Mouse (Mus musculus): Measurements from ENCODE around the gene Zfand5.
"Not testable (repeated sequence)": the region's sequence is repeated elsewhere in the genome, so short reads cannot be mapped to it uniquely, and the experiment has no call there.

The Zfand5 gene

GRCm38 (mm10) chr19:21271741-21272654, at the start of gene Zfand5:
TSS of gene Zfand5 (plus strand) at chr19:21272278.
- DNase-seq (ENCODE audit: low spot score in 2 of 2): peak; percentile 98 to 99

DNA sequence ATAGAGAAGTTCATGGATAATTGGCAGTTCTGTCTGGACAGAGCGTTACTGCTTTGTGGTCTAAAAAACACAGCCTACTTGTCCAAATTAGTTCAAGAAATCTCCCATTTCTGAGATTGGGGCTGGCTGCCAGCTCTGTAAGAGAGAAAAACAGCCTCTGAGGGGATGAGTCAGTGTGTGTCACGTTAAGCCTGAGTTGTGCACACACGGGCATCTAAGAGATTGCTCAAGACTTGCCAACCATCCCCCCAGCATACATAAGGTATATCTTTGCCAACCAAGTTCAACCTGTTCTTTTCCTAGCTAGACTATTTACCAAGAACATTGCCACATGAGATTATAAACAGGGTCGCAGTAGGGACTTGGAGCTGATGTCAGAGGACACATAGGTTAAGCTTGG, 44.9 kb upstream of the Zfand5 start:
- no peak for DNase-seq (ENCODE audit: low spot score in 2 of 2)

DNA sequence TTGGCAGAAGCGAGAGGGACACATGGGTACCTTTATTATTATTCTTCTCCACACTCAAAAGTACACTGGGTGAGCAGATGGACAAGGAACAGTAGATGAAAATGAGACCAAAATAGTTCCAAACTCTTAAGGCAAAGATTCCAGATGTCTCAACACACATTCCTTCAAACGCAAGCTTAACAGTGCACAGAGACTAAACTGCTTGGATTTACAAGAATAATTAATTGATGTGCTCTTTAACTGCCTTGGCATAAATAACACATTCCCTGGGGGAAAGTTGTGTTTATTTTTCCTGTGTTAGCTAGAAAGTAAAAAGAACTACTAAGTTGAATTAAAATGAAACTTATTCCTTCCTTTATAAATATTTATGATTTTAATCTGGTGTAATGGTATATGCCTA, 44.3 kb upstream of the Zfand5 start:
- DNase-seq (ENCODE audit: low spot score in 2 of 2): no peak

GRCm38 (mm10) chr19:21248730-21249129, 23.3 kb upstream of the Zfand5 start:
- DNase-seq (ENCODE audit: low spot score in 2 of 2): not testable (repeated sequence)

GRCm38 (mm10) chr19:21253846-21254245, 18.2 kb upstream of the Zfand5 start:
- DNase-seq (ENCODE audit: low spot score in 2 of 2): no peak

DNA sequence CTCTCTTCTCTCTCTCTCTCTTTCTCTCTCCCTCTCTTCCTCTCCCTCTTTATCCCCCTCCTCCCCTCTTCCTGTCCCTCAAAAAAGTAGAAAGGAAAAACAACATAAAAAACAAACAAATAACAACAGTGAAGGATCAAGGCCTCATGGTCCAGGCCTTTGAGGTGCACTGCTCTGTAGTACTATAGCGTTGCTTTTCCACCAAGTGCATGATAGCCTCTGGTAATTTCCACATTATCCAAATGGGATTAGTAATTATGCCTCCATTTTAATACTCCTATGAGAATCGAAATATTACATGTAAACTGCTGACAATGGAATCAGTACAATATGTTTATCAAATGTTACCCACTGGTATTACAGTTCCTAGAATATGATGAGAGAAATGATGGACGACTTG, 16.2 kb upstream of the Zfand5 start:
- no peak for DNase-seq (ENCODE audit: low spot score in 2 of 2)

- DNase-seq (ENCODE audit: low spot score in 2 of 2): no peak
These were observed 12.6 kb upstream of the Zfand5 start for GRCm38 (mm10) chr19:21259453-21259852.

DNA sequence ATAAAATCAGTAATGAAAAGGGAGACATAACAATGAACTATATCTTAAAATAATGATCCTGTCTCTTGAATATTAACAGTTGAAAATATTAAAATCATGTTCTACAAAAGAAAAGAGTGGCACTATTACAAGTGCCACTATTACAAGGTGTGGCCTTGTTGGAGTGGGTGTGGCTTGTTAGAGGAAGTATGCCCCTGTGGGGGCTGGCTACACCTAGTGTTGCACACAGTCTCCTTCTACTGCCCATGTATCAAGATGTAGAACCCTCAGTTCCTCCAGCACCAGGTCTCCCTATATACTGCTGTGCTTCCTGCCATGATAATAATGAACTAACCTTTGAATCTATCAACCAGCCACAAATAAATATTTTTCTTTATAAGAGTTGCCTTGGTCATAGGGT, 11.8 kb upstream of the Zfand5 start:
- DNase-seq (ENCODE audit: low spot score in 2 of 2): no peak

- DNase-seq (ENCODE audit: low spot score in 2 of 2): peak in 1 of 2 experiments; percentile 19
These were observed 892 bp upstream of the Zfand5 start for GRCm38 (mm10) chr19:21271186-21271585.

GRCm38 (mm10) chr19:21272655-21273284, 692 bp downstream of the Zfand5 start:
- DNase-seq (ENCODE audit: low spot score in 2 of 2): peak; percentile 45 to 69

DNA sequence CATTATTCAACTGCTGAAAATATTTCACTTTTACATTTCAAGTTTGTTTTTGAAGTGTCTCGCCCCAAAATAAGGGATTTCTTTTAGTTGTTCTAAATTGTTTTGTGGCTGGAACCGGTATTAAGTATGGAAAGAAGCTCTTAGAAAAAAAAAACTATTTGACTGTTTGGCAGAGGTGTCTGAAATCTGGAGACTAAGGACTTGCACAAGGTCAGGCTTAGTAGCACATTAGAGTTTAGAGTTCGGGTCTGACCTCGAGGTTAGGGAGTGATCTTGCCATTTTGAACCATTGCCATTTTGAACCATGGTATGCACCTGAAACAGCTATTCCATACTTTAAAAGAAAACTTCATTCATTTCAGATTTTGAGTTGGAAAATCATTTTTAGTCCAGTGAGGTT, 1.4 kb downstream of the Zfand5 start:
- DNase-seq (ENCODE audit: low spot score in 2 of 2): no peak

- peak in 1 of 2 experiments; percentile 22 for DNase-seq (ENCODE audit: low spot score in 2 of 2)
These were observed 2.1 kb downstream of the Zfand5 start for GRCm38 (mm10) chr19:21274181-21274591.

- DNase-seq (ENCODE audit: low spot score in 2 of 2): no peak
These were observed 2.6 kb downstream of the Zfand5 start for GRCm38 (mm10) chr19:21274714-21275113.

DNA sequence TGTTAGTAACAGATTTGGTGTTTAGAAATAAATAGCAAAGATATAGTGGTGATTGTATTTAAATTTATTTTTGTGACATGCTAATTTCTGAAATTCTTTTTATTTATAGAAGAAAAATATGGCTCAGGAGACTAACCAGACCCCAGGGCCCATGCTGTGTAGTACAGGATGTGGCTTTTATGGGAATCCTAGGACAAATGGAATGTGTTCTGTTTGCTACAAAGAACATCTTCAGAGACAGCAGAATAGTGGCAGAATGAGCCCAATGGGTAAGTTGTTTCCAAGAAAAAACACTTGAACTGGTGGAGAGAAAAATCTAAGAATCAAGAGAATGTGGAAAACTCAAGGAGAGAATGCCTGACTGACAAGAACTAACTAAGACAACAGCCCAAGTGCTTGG, 4.2 kb downstream of the Zfand5 start:
- no peak for DNase-seq (ENCODE audit: low spot score in 2 of 2)

DNA sequence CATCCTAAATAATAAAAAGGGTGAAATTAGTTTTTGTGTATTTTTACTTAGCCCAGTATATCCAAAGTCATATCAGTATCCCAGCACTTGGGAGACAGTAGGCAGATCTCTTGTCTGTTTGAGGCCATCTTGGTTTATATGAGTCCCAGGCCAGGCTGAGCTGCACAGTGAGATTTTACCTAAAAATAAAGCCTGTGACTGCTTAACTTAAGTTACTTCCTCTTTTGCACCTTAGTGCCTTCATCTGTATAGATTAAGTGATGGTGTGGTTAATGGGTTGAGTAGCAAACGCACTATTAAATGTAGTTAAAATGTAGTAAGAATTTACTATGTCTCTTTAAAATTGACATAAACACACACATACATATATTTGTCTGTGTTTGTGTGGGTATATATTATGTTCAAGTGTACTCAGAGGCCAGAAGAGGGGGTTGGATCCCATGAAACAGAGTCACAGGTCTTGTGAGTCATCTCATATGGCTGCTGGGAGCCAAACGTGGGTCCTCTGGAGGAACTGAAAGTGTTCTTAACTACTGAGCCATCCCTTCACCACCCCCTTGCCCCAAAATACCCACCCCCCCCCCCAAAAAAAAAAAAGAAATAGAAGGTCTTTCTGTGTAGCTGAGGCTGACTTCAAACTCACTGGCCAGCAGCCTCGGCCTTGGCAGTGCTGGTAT, 14.5 kb downstream of the Zfand5 start:
- DNase-seq (ENCODE audit: low spot score in 2 of 2): no peak

DNA sequence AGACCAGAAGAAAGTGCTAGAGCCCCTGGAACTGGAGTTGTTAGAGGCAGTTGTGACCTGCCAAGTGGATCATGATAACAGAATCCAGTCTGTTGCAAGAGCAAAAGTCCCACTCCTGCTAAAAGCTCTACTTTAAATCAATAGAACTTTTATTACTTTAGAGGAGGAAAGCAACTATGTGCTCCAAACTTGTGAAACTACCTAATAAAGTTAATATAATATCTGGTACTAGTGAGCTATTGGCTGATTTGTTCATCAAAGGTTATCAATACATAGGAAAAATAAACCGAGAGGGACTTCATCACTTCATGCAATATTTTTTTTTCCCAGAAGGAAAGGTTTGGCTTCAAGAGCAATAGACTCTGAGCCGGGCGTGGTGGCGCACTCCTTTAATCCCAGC, 25.3 kb downstream of the Zfand5 start:
- no peak for DNase-seq (ENCODE audit: low spot score in 2 of 2)

DNA sequence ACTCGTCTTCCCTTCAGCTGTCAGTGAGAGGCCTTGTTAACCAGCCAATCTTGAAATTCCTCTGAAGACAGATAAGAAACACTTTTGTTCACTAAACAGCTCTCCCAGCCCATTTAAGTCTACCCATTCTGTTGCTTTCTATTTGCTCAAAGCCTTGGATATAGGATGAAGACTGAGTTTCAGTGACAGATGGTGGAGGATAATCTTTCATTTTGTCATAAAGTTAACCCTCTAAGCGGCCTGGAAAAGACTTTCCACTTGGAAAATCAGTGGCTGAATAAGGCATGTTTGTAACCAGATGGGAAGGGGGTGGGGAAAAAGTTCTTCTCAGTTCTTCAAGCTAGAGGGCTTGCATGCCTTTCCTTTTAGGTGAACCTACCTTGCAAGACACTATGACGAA, 29.7 kb downstream of the Zfand5 start:
- DNase-seq (ENCODE audit: low spot score in 2 of 2): no peak

DNA sequence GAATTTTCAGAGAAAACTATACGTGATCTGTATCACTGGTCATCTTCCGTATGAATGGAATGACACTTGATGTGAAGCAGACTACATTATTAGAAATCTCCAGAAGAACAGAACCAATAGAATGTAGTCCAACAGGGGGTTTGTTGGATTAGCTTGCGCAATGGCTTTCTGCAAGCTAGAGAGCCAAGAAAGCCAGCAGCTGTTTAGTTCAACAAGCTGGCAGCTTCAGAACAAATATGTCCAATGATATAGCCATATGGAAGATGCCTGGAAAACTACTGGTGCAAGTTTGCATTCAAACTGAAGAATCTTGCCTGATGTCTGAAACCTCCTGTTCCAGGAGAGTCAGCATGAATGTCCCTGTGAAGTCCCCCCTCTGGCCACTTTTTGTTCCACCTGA, 35.7 kb downstream of the Zfand5 start:
- no peak for DNase-seq (ENCODE audit: low spot score in 2 of 2)

GRCm38 (mm10) chr19:21310364-21310763, 38.3 kb downstream of the Zfand5 start:
- DNase-seq (ENCODE audit: low spot score in 2 of 2): not testable (repeated sequence)

DNA sequence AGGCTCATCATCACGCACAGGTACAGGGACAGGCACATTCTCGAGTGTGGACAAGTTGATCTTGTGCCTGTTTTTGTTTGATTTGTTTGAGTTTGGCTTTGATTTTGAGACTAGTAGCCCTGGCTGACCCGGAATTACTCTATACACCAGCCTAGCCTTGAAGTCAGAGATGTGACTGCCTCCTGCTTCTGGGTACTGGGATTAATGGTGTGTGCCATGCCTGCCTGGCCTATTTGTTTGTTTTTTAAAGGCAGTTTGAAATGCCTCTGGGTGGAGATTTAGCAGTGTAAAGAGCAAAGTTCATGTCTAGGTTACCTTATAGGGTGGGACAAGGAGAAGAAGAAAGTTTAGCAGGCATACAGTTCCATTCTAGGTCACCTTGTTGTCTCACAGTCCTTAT, 43.6 kb downstream of the Zfand5 start:
- no peak for DNase-seq (ENCODE audit: low spot score in 2 of 2)

GRCm38 (mm10) chr19:21319618-21320017, 47.5 kb downstream of the Zfand5 start:
- DNase-seq (ENCODE audit: low spot score in 2 of 2): no peak

GRCm38 (mm10) chr19:21325333-21325732, 53.3 kb downstream of the Zfand5 start:
- DNase-seq (ENCODE audit: low spot score in 2 of 2): no peak

Measured in cerebellum, postnatal 4 days (tissue).